Mouse (Mus musculus) c-Kit-negative CD71-positive TER-119-positive erythroid progenitor cells, embryonic 14.5 days (primary cell): ENCODE data around the gene Rpl23.

ENCODE experiments used
- DNase-seq: peaks from one replicate; pipeline ENCODE4 v3.0.0-alpha.2; 2013; ENCODE audit warnings: low read depth, low spot score

Gene Rpl23

DNA sequence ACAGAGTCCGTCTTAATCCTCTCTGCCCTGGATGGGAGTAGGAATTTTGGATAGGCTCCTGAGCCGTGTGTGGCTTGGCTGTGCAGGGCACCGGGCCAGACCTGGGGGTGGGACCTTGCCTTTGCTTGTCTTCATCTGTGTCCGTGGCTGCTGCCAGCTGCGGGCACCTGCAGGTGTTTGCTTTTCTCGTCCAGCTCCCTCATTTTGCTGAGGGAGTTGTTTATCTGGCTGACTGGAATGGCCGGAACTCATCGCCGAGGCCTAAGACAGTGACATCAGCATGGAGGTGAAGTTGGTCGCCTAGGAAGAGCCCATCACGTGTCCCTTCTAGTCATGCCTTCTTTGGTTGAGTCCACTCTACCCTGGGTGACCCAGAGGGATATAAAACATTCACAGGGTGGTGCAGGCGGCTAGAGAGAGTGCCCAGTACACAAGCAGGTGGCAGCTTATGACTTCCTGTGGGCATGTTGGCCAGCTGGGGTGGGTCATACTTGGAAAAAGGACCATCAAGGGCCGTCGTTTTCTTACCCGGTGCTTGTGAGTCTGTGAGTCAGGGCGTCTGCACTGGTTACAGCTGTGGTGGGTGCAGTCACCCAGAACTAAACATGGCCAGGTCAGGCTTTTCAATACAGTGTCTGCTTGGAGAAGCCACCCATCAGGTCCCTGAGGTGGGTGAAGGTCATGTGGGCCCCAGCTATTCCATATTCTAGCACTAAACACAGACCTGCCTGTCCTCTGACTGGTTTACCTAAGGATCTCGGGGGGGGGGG is 31.7 kb upstream of the Rpl23 start:
- no peak for DNase-seq

DNA sequence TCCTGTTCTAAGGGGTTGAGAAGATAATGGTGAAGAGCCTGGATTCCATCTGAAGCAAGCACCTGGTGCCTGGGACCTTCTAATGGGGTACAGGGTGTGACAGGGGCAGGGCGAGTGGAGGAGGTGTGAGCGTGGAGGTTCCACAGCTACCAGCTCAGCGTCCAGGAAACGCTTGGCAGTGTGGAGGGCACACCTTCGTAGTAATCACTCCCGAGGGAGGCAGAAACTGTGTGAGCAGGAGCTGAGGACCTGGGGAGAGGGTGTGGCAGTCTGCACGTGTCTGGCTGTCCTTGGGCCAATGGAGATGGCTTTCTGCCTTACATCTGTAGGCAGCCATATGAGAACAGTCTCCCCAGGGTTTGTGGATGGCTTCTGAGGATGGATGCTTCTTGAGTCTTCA is 30.8 kb upstream of the Rpl23 start:
- DNase-seq: no peak

DNA sequence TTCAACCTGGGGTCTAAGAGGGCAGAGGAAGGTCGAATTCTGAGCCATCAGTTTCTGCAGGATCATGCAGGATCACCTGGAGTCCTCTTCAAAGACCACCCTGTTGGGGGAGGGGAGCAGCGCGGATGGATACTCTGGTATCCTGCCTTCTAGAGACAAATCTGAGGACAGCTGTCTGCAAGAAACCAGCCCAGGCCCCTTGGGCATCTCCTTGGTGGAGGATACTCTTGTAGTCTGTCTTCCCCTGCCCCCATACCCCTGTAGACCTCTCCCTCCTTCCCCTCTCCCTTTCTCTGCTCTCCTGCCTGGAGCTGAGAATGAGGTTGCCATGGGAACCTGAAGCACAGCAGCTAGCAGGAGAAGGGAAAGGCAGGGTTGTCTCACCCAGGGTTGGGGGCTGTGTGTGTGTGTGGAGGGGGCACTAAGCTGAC is 30.3 kb upstream of the Rpl23 start:
- no peak for DNase-seq

DNA sequence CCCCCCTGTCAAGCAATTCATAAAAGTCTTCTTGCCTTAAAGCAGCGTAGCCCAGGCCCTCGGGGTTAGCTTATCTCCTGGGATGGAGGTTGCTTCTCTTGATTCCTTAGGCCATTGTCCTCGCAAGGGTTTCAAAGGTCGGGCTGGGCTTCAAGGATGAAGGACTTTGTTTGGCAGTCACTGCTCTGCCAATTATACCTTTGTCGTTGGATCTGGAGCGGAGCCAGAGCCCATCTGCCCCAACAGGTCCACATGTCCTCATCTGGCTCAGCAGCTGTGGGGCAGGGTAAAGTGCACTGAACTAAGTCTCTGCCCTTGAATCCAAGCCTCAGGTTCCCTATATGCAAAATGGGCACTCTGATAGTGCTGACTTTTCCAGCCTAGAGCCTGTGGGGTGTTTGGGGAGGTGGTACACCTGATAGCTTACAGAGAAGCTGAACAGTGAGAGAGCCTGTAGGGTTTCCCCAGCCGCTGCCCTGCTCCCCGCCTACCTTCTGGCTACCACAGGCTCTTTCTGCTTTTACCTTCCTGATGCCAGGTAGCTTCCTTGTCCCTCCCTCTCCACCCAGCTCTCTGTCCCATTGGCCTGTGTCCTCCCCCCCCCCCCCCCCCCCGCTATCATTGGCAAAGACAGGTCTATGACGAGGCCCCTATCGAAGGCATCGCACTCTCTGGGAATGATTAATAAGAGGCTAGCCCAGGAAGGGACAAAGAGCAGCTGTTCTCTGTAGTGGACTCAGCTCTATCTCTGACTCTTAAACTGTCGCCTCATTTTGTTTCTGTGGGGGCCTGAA is 29.5 kb upstream of the Rpl23 start:
- no peak for DNase-seq

DNA sequence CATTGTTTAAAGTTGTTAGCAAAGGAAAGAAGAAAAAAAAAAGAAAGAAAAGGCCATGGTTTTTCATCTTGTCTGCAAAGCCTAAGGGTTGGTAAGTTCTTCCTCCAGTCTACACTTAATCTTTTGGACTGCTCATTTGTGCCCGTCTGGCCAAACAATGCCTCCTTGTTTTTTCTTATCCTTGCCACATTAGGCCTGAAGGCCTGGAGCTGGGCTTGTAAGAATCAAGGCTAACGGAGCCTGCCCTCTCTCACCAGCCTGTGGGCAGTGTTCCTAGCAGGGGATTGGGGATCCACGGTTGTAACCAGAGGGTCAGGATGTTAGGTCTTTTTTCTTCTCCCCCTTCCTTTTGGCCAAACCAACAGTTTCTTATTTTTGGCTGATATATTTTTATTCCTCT is 28.7 kb upstream of the Rpl23 start:
- DNase-seq: no peak

DNA sequence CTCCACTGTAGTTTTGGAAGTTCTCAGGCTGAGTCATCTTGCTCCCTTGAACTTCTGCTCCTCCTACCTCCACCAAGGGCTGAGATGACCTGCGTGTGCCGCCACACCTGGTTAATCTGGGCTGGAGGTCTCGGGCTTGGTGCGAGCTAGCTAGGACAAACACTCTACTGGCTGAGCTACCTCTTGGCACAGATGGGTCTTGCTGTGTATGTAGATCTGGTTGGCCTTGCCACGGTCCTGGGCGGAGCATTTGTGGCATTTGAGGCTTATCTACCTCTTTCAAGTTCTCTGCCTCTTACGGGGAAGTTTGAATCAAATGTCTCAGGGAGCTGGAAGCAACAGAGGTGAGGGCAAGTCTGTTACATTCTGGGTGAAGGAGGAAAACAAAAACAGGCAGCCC is 28.1 kb upstream of the Rpl23 start:
- DNase-seq: no peak

DNA sequence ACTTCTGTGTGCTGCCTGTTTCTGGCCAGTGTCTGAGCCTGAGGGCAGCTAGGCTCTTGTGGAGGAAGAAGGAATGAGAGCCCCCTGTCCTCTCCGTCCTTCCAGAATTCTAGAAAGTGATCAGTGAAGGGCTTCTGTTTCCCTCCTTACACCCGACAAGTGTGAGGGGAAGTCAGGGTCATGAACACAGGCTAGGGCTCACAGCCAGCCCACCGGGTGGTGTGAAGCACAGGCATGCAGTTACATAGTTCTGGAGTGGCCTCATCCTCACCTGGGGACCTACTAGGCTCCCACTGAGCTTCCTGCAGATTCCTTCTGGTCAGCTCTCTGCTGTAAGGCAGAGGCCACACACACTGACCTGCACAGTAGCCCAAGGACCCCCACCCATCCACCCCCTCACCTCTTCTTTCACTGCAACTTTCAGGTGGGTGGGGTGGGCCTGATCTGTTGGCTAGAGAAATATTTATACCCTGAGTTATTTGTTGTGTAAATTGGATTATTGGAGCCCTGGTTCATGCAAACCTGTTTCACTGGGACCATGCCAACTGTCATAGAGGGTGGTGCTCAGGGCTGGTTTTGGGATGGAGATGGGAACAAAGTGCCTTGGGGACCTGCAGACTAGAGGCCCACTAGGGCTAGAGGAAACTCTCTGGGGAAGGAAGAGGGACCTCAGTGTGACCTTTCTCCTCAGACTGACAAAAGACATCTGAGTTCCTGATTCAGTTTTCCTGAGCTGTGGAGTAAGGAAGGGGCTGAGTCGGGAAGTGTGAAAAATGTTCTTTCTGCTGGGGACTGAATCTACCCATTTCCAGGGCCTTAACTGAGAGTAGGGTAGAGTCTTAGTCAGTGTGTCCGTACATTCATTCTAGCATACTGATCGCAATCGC is 27.2 kb upstream of the Rpl23 start:
- DNase-seq: no peak

DNA sequence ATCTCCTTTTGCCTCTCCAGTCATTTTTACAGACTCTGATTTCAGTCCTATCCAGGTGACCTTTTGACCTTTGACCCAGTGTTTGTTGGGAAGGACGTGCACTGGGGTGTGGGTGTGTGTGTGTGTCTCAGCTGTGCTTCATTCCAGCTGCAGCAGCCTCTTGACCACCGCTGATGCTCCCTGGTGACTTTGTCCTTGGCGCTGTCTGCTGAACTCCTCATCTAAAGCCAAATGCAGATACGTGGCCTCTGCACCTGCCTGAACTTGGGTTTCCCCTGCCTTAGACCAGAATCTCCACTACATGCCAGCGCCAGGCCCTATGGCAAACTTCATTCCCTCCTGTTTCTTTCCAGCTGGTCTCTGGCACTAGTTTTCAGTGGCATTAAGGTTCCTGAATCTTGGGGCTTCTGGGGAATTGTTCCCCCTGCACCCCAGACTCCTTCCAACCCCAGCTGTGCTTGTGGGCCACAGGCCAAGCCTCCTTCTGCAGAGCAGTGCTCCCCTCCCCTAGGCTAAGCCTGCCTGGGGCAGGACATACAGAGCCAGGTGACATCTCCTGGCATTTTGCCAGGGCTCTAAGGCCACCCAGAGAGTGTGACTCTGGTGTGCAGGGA is 26.5 kb upstream of the Rpl23 start:
- DNase-seq: no peak

DNA sequence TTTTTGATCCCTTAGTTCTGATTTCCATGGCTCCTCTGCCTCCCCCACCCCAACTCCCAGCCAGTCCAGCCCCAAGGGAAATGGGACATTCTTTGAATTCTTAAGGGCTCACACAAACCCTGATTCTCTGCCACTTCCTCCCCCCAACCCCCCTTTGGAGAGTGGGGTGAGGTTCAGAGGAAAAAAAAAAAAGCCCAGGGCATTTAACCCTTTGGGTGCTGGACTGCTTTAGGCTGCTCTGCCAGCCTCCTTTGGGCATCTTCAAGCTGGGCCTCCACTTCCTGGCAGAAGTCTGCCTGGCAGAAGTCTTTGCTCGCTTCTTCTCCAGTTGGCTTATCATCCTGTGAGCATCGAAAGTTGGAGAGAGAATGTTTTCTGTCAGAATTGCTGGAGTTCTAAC is 25.9 kb upstream of the Rpl23 start:
- no peak for DNase-seq

DNA sequence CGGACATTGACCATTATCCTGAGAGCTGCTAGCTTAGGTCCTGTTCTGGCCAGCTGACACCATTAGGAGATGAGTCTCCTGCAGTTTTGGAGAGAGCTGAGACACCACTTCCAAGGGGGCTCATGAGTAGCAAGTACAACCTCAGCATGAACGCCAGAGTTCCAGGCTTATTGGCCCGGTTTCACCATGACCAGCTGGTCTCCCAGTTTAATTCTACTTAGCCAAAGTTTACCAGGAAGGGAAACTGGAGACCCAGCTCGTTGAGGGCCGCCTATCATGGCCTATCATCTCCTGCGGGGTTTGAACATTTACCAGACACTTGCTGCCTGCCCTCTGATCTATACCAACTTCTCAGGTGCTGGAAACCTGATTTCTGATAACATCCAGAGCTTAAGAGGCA is 25.4 kb upstream of the Rpl23 start:
- DNase-seq: no peak

DNA sequence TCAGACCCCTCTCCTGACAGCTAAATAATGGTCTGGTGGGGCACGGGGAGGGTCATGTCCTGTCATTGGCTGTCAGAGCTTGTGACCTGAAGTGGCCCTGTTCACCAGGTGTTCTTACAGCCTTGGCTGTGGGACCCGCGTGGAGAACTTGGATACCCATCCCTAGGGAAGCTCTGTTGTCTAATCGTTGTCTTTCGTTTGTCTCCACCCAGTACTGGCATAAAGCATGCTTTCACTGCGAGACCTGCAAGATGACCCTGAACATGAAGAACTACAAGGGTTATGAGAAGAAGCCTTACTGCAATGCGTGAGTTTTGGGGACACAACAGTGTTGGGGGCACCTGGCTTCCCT is 24.4 kb upstream of the Rpl23 start:
- no peak for DNase-seq

DNA sequence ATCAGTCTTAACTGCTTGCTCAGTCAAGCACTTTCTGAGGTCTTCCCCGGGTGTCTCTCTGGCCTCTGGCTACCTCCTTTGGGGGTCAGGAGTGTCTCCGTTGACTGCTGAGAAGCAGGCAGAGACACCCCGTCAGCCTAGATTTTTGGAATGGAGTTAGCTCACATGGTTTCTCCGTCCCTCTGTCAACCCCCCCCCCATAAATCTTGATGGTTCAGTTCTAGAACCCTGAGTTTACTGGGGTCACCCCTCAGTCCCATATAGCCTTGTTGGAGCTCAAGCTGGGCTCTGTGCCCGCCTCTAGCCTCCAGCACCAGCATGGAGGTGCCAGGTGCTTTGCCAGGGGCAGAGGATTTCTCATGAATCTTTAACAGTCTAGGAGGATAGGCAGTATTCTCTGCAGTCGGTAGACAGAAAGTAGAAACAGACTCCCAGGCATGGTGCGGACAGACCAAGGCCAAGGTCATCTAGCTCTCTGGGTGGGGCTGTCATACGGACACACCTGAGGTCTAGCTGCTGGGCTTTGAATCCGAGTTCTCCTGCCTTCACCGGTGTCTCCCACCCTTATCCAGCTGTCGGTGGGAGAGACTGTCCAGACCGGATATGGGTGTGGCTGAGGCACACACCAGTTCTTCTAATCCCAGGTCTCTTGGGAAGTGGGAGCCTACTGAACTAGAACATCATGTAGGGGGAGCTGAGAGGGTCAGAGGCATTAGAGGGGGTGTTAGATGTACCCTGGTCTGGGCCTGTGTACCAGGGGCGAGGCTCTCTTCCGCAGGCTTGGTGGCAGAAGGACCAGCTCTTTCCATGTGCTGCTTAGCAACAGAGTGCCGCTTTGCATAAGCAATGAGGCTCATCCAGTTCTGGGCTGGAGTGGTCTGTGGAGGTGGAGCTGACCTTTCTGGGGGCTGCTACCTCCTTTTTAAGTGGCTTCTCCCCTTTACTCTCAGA is 23.7 kb upstream of the Rpl23 start:
- no peak for DNase-seq

DNA sequence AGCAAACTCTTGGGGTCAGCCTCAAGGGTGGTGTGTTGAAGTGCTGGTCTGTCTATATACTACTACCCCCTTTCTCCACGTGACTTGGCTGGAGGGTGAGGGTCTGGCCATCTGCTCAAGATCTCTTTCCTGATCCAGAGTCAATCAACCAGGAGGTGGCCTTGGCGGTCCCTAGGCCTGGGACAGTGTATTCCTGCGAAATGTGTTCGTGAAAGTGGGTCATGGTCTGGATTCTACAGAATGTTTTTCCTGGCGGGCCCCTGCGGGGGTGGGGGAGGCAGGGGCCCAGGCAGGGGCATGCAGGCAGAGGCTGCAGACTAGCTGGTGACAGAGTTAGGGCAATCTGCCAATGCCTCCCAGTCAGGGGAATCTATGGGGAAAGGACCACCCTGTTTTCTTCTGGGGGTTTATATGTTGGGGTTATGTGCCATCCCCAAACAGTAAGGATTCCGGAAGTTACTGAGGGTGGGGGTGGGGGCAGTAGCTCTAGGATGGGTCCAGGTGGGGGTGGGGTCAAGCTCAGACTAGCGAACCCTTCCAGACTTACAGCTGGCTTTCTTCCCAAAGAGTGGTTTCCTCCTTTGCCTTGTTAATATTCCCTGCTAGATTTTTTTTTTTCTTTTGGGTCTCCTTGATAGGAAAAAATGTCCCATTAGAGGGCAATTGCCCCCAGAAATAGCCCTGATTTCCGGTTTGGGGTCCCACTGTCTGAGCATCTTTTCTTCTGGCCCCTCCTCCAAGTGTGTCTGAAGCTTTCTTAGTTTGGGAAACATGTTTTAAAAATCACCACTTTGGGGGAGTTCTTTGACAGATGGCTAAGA is 22.8 kb upstream of the Rpl23 start:
- no peak for DNase-seq

DNA sequence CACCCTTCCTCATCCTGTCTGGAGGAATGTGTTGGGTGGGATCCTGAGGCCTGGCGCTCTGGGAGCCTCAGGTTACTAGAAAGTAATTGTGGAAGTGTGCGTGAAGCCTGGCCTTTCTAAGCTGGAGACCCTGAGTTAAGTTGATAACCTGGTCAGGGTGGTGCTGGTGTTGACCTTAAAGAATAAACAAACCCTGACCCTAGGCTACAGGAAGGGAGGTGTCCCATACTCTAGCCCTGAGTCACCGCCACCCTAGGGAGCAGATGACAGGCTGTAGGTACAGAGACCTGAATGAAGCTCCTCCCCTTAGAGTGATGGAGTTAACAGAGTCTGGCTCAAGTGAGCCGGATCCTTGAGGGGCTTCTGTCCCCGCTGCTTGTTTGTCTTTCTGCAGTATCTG is 21.6 kb upstream of the Rpl23 start:
- no peak for DNase-seq

DNA sequence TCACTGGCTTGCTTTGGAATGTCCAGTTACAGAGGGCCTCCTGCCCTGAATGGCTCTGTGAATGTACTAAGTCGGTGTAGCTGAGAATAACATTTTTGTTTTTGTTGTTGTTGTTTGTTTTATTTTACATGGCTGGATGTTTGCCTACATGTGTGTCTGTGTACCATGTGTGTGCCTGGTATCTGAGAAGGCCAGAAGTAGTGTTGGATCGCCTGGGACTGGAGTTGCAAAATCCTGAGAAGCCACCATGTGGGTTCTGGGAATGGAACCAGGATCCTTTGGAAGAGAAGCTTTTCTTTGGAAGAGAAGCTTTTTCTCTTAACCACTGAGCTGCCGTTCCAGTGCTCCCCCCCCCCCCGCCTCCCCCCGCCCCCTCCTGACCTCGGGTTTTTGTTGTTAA is 20.3 kb upstream of the Rpl23 start:
- DNase-seq: no peak

DNA sequence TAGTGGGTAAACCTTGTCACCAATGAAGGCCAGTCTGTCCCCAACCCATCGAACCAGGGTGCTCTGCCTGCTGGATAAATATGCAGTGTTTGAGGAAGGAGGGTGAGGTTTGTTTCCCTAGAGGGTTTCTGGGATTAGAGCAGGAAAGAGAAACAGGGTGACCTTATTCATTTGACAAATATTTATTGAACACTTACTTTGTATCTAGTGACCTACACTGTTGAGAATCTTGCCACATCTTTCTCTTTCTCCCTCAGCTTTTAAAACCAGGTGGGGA is 19.9 kb upstream of the Rpl23 start:
- DNase-seq: no peak

DNA sequence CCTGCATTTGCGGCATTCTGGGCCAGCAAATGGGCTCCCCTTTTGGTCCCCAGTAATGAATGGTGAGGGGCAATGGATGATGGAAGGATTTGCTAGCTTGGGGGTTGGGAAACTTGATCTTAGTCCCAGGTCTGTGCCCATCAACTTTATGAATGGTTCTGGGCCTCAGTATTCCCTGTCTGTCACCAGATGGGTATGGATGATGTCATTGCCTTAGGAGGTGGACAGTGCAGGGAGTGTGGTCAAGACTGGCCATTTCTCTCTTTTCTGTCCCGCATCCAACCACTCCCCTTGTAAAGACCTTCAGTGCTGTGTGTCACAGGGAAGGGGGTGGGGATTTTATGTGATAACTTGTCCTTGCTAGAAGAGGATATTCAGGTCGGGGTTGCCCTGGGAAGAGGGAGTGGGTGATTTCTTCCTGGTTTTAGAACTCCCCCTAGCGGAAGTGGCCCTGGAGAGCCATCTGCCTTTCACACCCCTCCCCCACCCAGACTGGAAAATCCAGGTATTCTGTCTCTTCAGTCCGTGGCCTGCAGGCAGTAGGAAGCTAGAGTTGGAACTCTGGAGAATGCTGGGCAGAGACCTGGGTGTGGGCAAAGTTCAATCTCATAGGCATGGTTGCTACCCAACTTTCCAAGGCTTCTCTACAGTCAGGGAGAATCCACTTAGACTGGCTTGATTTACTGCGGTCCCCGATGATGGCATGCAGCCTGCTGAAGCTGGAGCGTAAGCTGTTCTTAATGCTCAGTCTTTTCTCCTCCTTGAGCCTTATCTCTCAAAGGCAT is 19.4 kb upstream of the Rpl23 start:
- no peak for DNase-seq

DNA sequence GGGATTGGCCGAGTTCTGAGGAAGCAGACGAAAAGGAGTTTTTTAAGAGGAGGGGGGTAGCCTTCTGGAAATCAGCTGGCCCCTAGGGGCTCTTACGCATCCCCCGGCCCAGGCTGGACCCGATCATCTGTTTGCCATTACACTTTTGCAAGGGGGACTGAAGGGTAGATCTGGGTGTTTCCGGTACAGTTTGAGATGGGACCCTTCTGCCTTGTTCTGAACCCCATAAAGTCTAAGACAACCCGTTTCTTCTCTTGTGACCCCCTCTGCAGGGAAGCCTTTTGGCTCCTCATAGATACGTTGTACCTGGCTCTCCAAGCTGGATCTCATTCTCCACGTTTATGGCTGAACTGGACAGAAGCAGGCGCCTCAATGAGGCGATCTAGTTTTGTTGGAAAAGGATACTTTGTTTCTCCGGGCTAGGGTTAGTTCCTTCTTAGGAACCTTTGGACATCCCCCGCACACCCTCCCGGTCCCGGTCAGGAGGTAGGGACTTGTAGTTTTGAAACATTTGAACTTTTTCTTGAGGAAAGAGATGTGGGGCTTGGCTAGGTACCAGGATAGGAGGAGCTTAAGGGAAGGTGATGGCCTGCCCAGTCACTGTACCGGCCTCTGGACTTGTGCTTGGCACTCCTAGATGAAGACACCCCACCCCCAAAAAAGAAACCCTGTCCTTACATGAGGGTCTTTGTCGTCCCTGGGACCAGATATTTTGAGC is 18.6 kb upstream of the Rpl23 start:
- no peak for DNase-seq
